Mouse (Mus musculus) midbrain, embryonic 13.5 days (tissue): ENCODE results near the gene Akt2. TPM values are rescaled to one million over a fixed set of nuclear protein-coding genes. Genes with fewer than 3 reads are reported as not detected.

Experiments
- ATAC-seq: fragments of 200-750 bp; cut with Nextera tagmentation; 2 replicates; pipeline ENCODE4 v1.8.0; 2017; ENCODE audit warnings: mild to moderate bottlenecking, moderate TSS enrichment, moderate library complexity
- H3K27ac ChIP-seq: fragments of 300-500 bp; sonication (generic); 2 replicates; pipeline ENCODE4 v1.5.1; 2015; ENCODE audit warnings: inconsistent platforms, mild to moderate bottlenecking, moderate library complexity
- H3K27me3 ChIP-seq: fragments of 300-500 bp; sonication (generic); 2 replicates; pipeline ENCODE4 v1.6.1; 2015; ENCODE audit warnings: mild to moderate bottlenecking, inconsistent platforms
- H3K36me3 ChIP-seq: fragments of 300-500 bp; sonication (generic); 2 replicates; pipeline ENCODE4 v1.6.1; 2015; ENCODE audit warnings: mild to moderate bottlenecking, inconsistent platforms
- H3K4me1 ChIP-seq: fragments of 300-500 bp; sonication (generic); replicated peaks from 2 replicates; pipeline ENCODE4 v1.6.1; 2015; ENCODE audit warnings: inconsistent platforms
- H3K4me2 ChIP-seq: fragments of 300-500 bp; sonication (generic); replicated peaks from 2 replicates; pipeline ENCODE4 v1.6.1; 2015; ENCODE audit warnings: moderate library complexity, mild to moderate bottlenecking, inconsistent platforms
- H3K4me3 ChIP-seq: fragments of 300-500 bp; sonication (generic); replicated peaks from 2 replicates; pipeline ENCODE4 v1.5.1; 2015; ENCODE audit warnings: mild to moderate bottlenecking, inconsistent platforms
- H3K9ac ChIP-seq: fragments of 300-500 bp; sonication (generic); replicated peaks from 2 replicates; pipeline ENCODE4 v1.6.1; 2015; ENCODE audit warnings: mild to moderate bottlenecking, inconsistent platforms
- H3K9me3 ChIP-seq: fragments of 300-500 bp; sonication (generic); 2 replicates; pipeline ENCODE4 v1.6.1; 2016; ENCODE audit warnings: mild to moderate bottlenecking, inconsistent platforms
- WGBS: fragments of 180-500 bp; shearing (Covaris S2); methylation state at CpG from one replicate; pipeline ENCODE4 v1.1.7; 2015; 5-methylcytosine and 5-hydroxymethylcytosine counted together
- polyA plus RNA-seq: library from polyadenylated mRNA; unstranded; fragments of >200 nt; fragmentation: Nextera tagmentation; extraction: Ambion mirVana; gene quantifications from 2 replicates; pipeline ENCODE4 v1.2.1, GENCODE M21; 2015

The Akt2 gene
- 64.3 and 67.4 TPM in 2 replicates for polyA plus RNA-seq

DNA sequence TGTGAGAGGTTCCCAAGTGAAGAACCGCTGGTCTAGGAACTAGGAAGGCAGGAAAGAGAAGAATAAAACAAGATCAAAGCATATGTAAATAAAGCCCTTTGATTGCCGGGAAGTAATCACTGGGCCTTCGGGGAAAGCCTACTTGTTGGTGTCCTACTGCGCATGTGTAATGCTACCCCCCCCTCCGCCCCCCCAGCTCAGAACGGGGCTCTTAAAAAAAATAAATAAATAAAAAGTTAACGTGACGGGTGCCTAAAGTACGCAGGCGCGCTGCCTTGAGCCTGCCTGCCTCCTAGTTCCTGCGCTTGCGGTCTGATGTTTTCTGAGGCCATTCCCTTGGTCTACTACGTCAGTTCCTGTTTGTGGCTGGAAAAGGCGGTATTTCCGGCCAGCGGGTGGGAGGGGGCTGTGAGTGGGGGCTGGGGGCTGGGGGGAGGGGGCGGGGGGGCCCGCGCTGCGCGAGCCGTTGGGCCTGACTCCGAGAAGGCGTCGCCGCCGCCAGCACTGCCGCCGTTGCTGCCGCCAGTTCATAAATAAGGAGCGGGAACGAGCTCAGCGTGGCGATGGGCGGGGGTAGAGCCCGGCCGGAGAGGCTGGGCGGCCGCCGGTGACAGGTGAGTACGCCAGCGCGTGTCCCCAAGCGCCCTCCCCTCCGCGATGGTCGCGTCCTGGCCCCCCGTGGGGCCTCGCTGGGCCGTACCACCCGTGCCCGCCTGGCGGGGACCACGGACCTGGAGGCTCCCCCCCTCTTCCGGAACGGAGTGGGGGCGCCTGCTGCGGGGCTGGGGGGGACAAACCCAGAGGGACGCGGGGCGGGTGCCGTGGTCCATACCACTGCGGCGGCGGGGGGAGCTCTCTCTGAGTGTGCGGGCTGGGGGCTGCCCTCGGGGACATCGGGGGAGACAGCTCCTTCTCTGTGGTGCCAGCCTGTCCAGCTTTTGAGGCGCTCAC is at the start of gene Akt2:
Akt2 (plus strand) TSS at position 287 of the 951 bp plus-strand sequence.
- Histone ChIP-seq H3K4me2 (peak within 1 kb of the TSS; percentile 65), H3K4me1 (peaks cover 30% of the 10 kb centered on the region), H3K9ac (peak within 1 kb of the TSS; percentile 77), H3K36me3 (no peaks in the 10 kb centered on the region), H3K9me3 (no peaks in the 10 kb centered on the region), H3K27me3 (no peaks in the 10 kb centered on the region), H3K4me3 (peak within 1 kb of the TSS; percentile 64), H3K27ac (peak within 1 kb of the TSS; percentile 99)
- WGBS: under 1% methylated on average over 31 of the region's 71 CpGs
- peak; percentile 94 for ATAC-seq

DNA sequence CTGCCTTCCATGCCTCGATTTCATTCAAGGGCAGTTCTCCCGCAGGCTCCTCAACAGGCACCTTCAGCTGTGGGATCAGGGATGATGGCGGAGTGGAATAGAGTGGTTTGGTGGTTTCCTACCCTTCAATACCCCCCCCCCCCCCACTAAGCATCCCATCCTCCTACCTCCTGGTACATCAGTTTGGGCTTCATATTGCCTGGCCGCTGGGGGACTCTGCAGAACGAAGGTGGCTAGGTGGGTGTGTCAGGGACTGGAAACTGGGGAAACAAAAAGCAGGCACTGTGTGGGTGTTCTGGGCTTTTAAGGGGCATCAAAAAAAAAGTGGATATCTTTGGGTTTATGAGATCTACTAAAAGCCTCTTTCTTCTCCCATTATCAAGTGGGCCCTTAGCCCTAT is 49.4 kb upstream of the Akt2 start:
- H3K9ac ChIP-seq: peak overlapping the region; percentile 76
- H3K4me2 ChIP-seq: peak overlapping the region; percentile 74
- H3K27ac ChIP-seq: no peak overlapping the region
- WGBS: 65% methylated on average over 5 of the region's 5 CpGs
- no peaks in the 10 kb centered on the region for H3K9me3 ChIP-seq
- H3K36me3 ChIP-seq: peaks cover 39% of the 10 kb centered on the region
- H3K4me1 ChIP-seq: peaks cover 18% of the 10 kb centered on the region
- ATAC-seq: 0 out of 2 replicates have a peak, but pooled peaks have one; percentile 2
- H3K4me3 ChIP-seq: peak overlapping the region; percentile 55
- no peaks in the 10 kb centered on the region for H3K27me3 ChIP-seq

DNA sequence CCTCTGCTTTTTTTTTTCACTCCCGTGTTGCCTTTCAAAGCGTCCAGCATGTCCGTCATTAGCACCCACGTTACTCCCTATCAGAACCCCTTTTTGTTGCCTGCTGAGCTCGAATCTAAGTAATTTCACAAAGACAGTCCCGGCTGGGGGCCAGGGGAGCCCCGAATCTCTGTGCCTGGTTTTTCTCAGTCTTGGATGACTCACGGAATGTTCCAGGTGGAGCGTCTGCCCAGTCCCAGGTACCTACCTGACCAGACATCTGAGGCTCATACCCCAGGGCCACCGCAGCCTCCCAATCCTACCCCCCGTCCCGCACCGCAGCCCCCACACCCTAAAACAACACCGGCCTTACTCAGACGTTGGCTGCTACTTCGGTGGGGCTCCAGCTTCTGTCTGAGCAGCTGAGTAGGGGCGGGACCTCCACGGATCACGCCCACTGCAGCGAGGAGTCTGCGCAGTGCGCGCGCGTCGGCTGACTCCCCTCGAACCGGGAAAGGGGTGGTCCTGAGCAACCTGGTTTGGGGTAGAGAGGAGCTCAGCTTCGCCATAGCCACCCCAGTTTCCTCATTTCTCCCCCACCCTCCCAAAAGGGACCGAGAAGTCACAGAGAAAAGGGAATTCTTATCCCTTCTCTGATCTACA is 48.8 kb upstream of the Akt2 start:
- ATAC-seq: peak; percentile 96
- peaks cover 18% of the 10 kb centered on the region for H3K4me1 ChIP-seq
- H3K9me3 ChIP-seq: no peaks in the 10 kb centered on the region
- peaks cover 34% of the 10 kb centered on the region for H3K36me3 ChIP-seq
- H3K4me2 ChIP-seq: peak overlapping the region; percentile 74
- H3K27ac ChIP-seq: no peak overlapping the region
- H3K27me3 ChIP-seq: no peaks in the 10 kb centered on the region
- WGBS: 4% methylated on average over 30 of the region's 30 CpGs
- H3K9ac ChIP-seq: peak overlapping the region; percentile 76
- H3K4me3 ChIP-seq: peak overlapping the region; percentile 55

DNA sequence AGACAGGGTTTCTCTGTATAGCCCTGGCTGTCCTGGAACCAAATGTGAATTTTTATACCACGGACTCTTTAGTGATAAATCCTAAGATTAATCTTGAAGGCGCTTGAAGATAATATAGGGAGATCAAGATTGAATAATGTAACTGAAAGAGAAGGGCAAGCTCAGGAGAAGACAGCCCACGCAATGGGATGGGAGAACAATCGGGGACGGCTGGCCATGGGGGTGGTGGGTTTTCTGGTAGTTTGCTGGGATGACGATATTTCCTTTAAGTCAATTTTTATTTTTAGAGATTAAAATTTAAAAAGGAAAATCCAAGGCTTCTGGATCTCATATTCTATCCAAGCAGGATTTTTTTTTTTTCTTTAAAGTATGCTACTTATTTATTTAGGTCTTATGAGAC is 48.3 kb upstream of the Akt2 start:
- H3K27ac ChIP-seq: no peak overlapping the region
- WGBS: 54% methylated on average over 6 of the region's 6 CpGs
- peak; percentile 5 for ATAC-seq

DNA sequence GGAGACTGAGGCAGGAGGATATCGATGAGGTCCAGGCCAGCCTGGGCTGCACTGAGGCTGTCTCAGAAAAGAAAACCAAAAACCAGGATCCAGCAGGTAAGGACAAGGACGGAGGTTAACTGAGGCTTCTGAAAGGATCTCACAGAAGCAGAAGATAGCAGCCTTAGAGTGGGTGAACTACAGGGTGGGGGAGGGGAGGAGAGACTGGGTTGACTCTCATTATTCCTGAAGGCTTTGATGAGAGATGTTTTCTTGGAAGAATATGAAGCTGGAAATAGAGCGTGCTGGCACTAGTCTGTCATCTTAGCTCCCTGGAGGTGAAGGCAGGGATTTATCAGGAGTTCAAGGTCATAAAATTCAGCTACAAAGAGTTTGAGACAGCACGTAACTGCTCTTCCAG is 47.5 kb upstream of the Akt2 start:
- WGBS: 87% methylated on average over 4 of the region's 4 CpGs
- Histone ChIP-seq H3K9me3 (no peaks in the 10 kb centered on the region), H3K27ac (no peak overlapping the region), H3K4me2 (no peak overlapping the region), H3K36me3 (peaks cover 22% of the 10 kb centered on the region), H3K4me3 (no peak overlapping the region), H3K4me1 (peaks cover 18% of the 10 kb centered on the region), H3K27me3 (no peaks in the 10 kb centered on the region), H3K9ac (no peak overlapping the region)
- ATAC-seq: no peak

More for the DNA sequence above, 48.3 kb upstream of the Akt2 start:
- Histone ChIP-seq H3K9me3 (no peaks in the 10 kb centered on the region), H3K36me3 (peaks cover 28% of the 10 kb centered on the region), H3K4me1 (peaks cover 18% of the 10 kb centered on the region), H3K4me2 (peak overlapping the region; percentile 74), H3K4me3 (peak overlapping the region; percentile 55), H3K27me3 (no peaks in the 10 kb centered on the region), H3K9ac (peak overlapping the region; percentile 76)

DNA sequence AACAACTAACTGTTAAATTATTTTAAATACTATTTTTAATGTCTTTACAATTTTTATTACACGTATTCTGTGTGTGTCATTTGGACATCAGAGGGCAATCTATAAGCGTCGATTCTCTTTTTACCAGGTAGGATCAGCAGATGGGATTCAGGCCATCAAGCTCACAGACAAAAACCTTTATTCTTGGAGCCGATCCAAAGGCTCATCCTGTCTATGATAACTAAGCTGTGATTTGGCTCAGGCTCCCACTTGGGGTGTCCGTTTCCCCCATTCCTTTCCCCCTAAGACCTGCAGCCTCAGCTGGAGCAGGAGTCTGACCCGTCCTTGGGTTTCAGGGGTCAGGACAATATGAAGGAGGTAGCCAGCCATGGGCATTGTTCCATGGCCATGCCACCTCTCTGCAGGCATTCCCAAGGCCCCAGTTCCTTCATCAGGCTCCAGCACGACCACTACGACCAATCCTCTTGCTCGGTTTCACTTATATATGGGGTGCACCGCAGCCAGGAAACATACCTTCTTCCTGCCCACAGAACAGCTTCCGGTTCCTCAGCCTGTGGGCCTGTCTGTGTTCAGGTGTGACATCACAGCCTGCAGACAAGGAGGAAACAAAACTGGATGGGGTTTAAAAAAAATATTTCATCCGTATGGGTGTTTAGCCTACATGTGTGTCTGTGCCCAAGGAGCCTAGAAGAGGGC is 46.5 kb upstream of the Akt2 start:
- Histone ChIP-seq H3K36me3 (peaks cover 13% of the 10 kb centered on the region), H3K27ac (no peak overlapping the region), H3K27me3 (no peaks in the 10 kb centered on the region), H3K4me2 (no peak overlapping the region), H3K4me3 (no peak overlapping the region), H3K4me1 (peaks cover 18% of the 10 kb centered on the region), H3K9ac (no peak overlapping the region), H3K9me3 (no peaks in the 10 kb centered on the region)
- ATAC-seq: no peak
- WGBS: 91% methylated on average over 12 of the region's 12 CpGs

DNA sequence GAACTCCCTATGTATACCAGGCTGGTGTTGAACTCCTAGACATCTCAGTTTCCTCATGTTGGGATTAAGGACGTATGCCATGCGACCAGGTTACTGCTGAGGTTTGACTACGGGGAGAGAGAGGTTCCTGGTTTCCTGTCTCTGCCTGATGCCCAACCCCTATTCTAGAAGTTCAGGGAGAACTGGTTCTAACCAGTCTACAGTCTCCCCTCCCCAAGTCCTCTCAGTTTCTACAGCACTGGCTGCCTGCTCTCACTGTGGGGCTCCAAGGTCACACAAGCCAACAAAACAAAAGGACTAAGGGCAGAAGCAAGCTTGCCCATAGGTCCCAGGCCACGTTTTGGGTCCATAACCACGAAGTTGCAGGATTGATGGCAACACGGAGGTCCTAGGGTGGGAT is 41.8 kb upstream of the Akt2 start:
- WGBS: 80% methylated on average over 6 of the region's 6 CpGs
- no peaks in the 10 kb centered on the region for H3K27me3 ChIP-seq

DNA sequence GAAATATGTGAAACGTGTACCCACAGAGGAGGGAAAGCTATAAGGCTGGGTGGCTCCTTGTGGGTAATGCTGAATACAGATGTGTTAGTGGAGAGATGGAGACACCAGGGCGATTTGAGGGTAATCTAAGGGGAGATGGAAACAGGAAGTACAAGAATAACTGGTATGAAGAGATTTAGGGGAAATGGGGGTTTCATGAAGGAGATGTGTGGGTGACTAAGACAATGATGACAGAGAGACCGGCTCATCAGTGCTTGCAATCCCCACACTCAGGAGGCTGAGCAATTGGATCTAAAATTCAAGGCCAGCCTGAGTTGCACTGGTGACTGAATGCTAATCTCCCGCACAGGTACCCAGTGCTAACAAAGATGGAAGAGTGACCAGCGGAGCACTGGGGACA is 39.3 kb upstream of the Akt2 start:
- Histone ChIP-seq H3K4me2 (peak overlapping the region; percentile 89), H3K27ac (no peak overlapping the region), H3K9ac (0 out of 2 replicates have a peak overlapping the region, but pooled peaks have one; percentile 73), H3K4me1 (peaks cover 19% of the 10 kb centered on the region), H3K4me3 (peak overlapping the region; percentile 60; the same call in 1 of the 2 replicates), H3K9me3 (no peaks in the 10 kb centered on the region), H3K27me3 (no peaks in the 10 kb centered on the region), H3K36me3 (peaks cover 12% of the 10 kb centered on the region)
- no peak for ATAC-seq
- 53% methylated on average over 5 of the region's 5 CpGs for WGBS

More for the DNA sequence above, 41.8 kb upstream of the Akt2 start:
- no peak for ATAC-seq
- no peak overlapping the region for H3K4me2 ChIP-seq
- H3K9me3 ChIP-seq: no peaks in the 10 kb centered on the region
- H3K4me3 ChIP-seq: no peak overlapping the region
- no peak overlapping the region for H3K27ac ChIP-seq
- no peak overlapping the region for H3K9ac ChIP-seq
- peaks cover 16% of the 10 kb centered on the region for H3K4me1 ChIP-seq
- no peaks in the 10 kb centered on the region for H3K36me3 ChIP-seq

DNA sequence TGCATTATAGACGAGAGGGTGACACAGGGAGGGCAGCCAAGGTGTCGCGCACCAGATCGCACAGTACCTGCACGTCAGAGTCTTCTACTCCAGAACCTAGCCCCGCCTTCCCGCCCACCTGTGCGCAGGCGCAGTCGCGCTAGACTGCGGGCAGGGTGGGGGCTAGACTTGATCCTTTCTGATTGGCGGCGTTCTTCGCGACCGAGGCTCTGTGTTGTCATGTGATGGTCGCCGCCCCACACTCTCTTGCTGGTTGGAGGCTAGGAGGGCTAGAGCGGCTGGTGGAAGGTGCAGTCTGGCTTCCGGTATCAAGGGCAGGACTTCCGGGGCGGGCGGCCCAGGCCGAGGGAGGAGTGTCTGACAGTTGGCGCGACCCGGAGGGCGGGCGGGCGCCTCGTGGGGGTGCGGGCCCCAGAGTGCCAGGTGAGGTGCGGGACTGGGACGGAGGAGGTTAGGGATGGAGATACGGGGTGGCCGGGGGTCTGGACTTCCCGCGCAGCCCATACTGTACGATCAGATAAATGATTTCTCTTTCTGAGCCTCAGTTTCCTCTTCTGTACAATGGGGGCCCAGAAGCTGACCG is 38.3 kb upstream of the Akt2 start, which contains the start of the genes Pld3 and 2310022A10Rik:
Pld3 (minus strand) TSS at position 288 of the 583 bp plus-strand sequence.
2310022A10Rik (plus strand) TSS at position 303 of the 583 bp plus-strand sequence.
- H3K4me3 ChIP-seq: peak within 1 kb of the TSS; percentile 60
- ATAC-seq: peak; percentile 100
- no peaks in the 10 kb centered on the region for H3K27me3 ChIP-seq
- H3K9me3 ChIP-seq: no peaks in the 10 kb centered on the region
- H3K9ac ChIP-seq: peak within 1 kb of the TSS; percentile 73
- WGBS: under 1% methylated on average over 41 of the region's 41 CpGs
- peaks cover 19% of the 10 kb centered on the region for H3K4me1 ChIP-seq
- no peak within 1 kb of the TSS for H3K27ac ChIP-seq
- H3K36me3 ChIP-seq: peaks cover 12% of the 10 kb centered on the region
- H3K4me2 ChIP-seq: peak within 1 kb of the TSS; percentile 89

DNA sequence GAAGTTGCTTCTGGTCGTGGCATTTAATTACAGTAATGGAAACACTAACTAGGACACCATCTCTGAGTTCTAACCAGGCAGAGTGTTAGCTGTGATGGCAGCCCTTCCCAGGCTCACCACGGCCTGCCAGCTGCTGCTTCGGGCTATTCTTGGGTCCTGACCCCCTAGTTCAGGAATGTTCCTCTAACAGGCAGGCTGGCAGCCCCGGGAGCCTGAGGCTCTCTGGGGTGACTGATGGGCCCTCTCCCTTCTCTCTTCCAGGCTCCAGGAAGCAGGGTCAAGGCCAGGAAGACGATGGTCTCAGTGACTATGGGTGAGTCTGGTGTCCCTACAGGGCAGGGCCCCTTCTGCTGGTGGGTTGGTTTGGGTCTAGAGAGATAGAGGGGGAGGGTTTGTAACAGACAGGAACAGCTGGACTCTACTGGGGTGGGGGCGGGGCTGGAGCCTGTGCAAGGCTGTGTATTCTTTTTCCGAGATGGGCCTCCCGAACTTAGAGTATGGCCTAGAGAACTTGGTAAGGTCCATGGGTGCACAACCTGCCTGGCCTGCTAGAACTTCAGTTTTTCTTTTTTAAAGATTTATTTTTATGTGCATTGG is 31.0 kb upstream of the Akt2 start:
- H3K27me3 ChIP-seq: no peaks in the 10 kb centered on the region
- no peak overlapping the region for H3K9ac ChIP-seq
- H3K9me3 ChIP-seq: no peaks in the 10 kb centered on the region
- no peaks in the 10 kb centered on the region for H3K4me1 ChIP-seq
- WGBS: 82% methylated on average over 8 of the region's 8 CpGs
- no peak overlapping the region for H3K4me3 ChIP-seq
- ATAC-seq: no peak
- no peak overlapping the region for H3K27ac ChIP-seq
- H3K4me2 ChIP-seq: no peak overlapping the region
- peaks cover 75% of the 10 kb centered on the region for H3K36me3 ChIP-seq

DNA sequence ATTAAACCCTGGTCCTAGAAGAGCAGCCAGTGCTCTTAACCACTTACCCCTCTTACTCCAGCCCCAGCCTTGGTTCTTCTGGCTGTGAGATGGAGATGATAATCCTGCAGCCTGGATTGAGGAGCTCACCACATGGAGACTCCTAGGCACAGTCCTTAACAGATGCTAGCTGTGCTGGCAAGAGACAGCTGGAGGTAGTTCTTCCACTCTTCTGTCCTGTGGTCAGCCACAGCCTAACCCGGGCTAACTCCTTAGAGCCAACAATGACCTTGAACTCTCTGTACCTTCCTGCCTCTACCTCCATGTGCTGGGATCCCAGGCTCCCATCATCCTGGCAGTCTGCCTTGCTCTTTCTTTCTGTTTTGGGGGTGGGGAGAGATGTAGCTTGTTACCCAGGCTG is 30.4 kb upstream of the Akt2 start:
- H3K4me2 ChIP-seq: no peak overlapping the region

More for the DNA sequence above, 30.4 kb upstream of the Akt2 start:
- Histone ChIP-seq H3K4me3 (no peak overlapping the region), H3K9ac (no peak overlapping the region), H3K4me1 (no peaks in the 10 kb centered on the region), H3K9me3 (no peaks in the 10 kb centered on the region), H3K27ac (no peak overlapping the region), H3K27me3 (no peaks in the 10 kb centered on the region), H3K36me3 (peaks cover 74% of the 10 kb centered on the region)
- 100% methylated on average over 1 of the region's 1 CpGs for WGBS
- ATAC-seq: no peak
